Mouse (Mus musculus): Measurements from ENCODE around the gene Herc2. TPM values are rescaled to one million over a fixed set of nuclear protein-coding genes. Genes with fewer than 3 reads are reported as not detected.

The Herc2 gene
- polyA plus RNA-seq, 1 experiment = 41.1 TPM

DNA sequence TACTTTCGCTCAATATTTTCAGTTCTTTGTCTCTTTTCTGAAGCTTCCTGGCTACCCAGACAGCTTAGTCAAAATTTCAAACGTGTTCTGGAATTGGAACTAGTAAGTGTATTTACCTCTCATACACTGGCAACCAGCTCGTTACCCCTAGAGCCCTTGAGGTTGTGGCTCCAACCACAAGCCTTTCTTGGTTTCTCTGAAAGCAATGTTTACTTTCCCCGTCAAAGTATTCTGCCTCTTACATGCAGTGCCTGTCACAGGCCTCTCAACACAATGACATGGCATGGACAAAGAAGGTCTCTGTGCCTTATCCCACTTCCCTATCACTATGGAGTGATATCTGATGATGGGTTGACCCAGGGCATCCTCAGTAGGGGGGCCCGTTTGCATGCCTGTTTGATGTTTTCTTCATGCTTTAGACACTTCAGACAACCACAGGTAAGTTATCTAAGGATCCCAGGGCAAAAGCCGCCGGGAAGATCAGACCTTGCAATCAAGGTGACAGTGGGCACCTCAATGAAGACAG lies 31.5 kb upstream of the Herc2 start:
- H3K4me3 ChIP-seq (replicated peaks; ENCODE audit: control insufficient read depth, low read depth, low read length) = peak overlapping the region; percentile 81
- no peaks in the 10 kb centered on the region; the same call in 1 of the 2 replicates for H3K4me1 ChIP-seq (ENCODE audit: control insufficient read depth, insufficient read depth, low read length)
- TF ChIP-seq CTCF (IDR thresholded peaks at IDR 0.05; ENCODE audit: control insufficient read depth, insufficient read depth, low read length) (no peak), POLR2A (IDR thresholded peaks at IDR 0.05; ENCODE audit: borderline replicate concordance, control insufficient read depth, low read depth, low read length) (no peak)
- whole genome bisulfite sequencing = 25% methylated on average over 7 of the region's 7 CpGs
- H3K27ac ChIP-seq (ENCODE audit: control insufficient read depth, insufficient read depth, low read depth, low read length, poor library complexity) = peak overlapping the region; percentile 55

- H3K4me1 ChIP-seq (ENCODE audit: control insufficient read depth, insufficient read depth, low read length) = no peaks in the 10 kb centered on the region; the same call in 1 of the 2 replicates
- H3K4me3 ChIP-seq (replicated peaks; ENCODE audit: control insufficient read depth, low read depth, low read length) = peak overlapping the region; percentile 85
- 2% methylated on average over 71 of the region's 71 CpGs for WGBS
- peak overlapping the region; percentile 55 for H3K27ac ChIP-seq (ENCODE audit: control insufficient read depth, insufficient read depth, low read depth, low read length, poor library complexity)
- no peak for TF ChIP-seq CTCF (IDR thresholded peaks at IDR 0.05; ENCODE audit: control insufficient read depth, insufficient read depth, low read length)
- no peak for TF ChIP-seq POLR2A (IDR thresholded peaks at IDR 0.05; ENCODE audit: borderline replicate concordance, control insufficient read depth, low read depth, low read length)
Measured at GRCm38 (mm10) chr7:56018972-56019929, 30.7 kb upstream of the Herc2 start.

- H3K4me1 ChIP-seq (ENCODE audit: control insufficient read depth, insufficient read depth, low read length) = no peaks in the 10 kb centered on the region; the same call in 1 of the 2 replicates
- peak within 1 kb of the TSS; percentile 85 for H3K4me3 ChIP-seq (replicated peaks; ENCODE audit: control insufficient read depth, low read depth, low read length)
- H3K27ac ChIP-seq (ENCODE audit: control insufficient read depth, insufficient read depth, low read depth, low read length, poor library complexity) = peak within 1 kb of the TSS; percentile 55
- TF ChIP-seq CTCF (IDR thresholded peaks at IDR 0.05; ENCODE audit: control insufficient read depth, insufficient read depth, low read length) (no peak), POLR2A (IDR thresholded peaks at IDR 0.05; ENCODE audit: borderline replicate concordance, control insufficient read depth, low read depth, low read length) (no peak)
- WGBS = 32% methylated on average over 3 of the region's 3 CpGs
Measured at GRCm38 (mm10) chr7:56019930-56020253, 30.1 kb upstream of the Herc2 start, which contains the start of gene Nipa1. TSS of gene Nipa1 (minus strand) at chr7:56019954.

GRCm38 (mm10) chr7:56023586-56023985 lies 26.4 kb upstream of the Herc2 start:
- Histone ChIP-seq H3K4me3 (replicated peaks; ENCODE audit: control insufficient read depth, low read depth, low read length) (no peak overlapping the region), H3K27ac (ENCODE audit: control insufficient read depth, insufficient read depth, low read depth, low read length, poor library complexity) (no peak overlapping the region), H3K4me1 (ENCODE audit: control insufficient read depth, insufficient read depth, low read length) (no peaks in the 10 kb centered on the region; the same call in 1 of the 2 replicates)
- 93% methylated on average over 3 of the region's 3 CpGs for WGBS
- TF ChIP-seq CTCF (IDR thresholded peaks at IDR 0.05; ENCODE audit: control insufficient read depth, insufficient read depth, low read length) (no peak), POLR2A (IDR thresholded peaks at IDR 0.05; ENCODE audit: borderline replicate concordance, control insufficient read depth, low read depth, low read length) (no peak)

GRCm38 (mm10) chr7:56042353-56042752 lies 7.6 kb upstream of the Herc2 start:
- no peak for TF ChIP-seq POLR2A (IDR thresholded peaks at IDR 0.05; ENCODE audit: borderline replicate concordance, control insufficient read depth, low read depth, low read length)
- TF ChIP-seq CTCF (IDR thresholded peaks at IDR 0.05; ENCODE audit: control insufficient read depth, insufficient read depth, low read length) = peak; percentile 92
- WGBS = 19% methylated on average over 5 of the region's 5 CpGs
- Histone ChIP-seq H3K4me3 (replicated peaks; ENCODE audit: control insufficient read depth, low read depth, low read length) (no peak overlapping the region), H3K27ac (ENCODE audit: control insufficient read depth, insufficient read depth, low read depth, low read length, poor library complexity) (no peak overlapping the region), H3K4me1 (ENCODE audit: control insufficient read depth, insufficient read depth, low read length) (no peaks in the 10 kb centered on the region; the same call in 1 of the 2 replicates)

DNA sequence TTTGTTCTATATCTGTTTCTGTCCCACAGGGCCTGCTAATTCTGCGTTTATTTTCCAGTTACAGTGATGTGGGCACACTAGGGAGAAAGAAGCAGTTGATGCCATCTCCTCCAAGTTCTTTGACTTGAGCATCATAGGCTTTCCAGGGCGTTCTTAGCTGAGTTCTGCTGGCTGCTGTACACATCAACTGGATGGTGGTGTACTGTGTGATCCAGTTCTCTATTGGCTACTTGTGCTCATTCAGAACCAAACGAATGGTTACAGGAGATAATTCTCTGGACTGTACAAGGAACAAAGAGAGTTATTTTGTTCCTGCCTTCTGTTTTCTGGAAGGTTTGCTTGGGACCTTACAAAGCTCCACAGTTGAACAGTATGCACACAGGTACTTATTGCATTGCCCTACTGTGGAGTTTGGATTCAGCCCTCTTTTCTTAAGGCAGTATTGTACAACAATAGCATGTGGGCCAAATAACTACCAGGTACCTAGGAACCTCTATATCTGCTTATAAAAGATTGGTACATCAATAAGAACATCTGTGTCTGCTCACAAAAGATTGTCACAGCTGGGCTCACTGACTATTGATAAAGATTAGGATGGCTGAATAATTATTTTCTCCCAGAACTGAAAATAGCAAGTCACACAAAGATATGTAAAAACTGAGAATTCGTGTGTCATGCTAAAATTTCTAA lies 6.3 kb upstream of the Herc2 start:
- Histone ChIP-seq H3K4me1 (ENCODE audit: control insufficient read depth, insufficient read depth, low read length) (no peaks in the 10 kb centered on the region; the same call in 1 of the 2 replicates), H3K4me3 (replicated peaks; ENCODE audit: control insufficient read depth, low read depth, low read length) (no peak overlapping the region), H3K27ac (ENCODE audit: control insufficient read depth, insufficient read depth, low read depth, low read length, poor library complexity) (no peak overlapping the region)
- TF ChIP-seq CTCF (IDR thresholded peaks at IDR 0.05; ENCODE audit: control insufficient read depth, insufficient read depth, low read length) (no peak), POLR2A (IDR thresholded peaks at IDR 0.05; ENCODE audit: borderline replicate concordance, control insufficient read depth, low read depth, low read length) (no peak)
- WGBS = 58% methylated on average over 4 of the region's 4 CpGs

- H3K27ac ChIP-seq (ENCODE audit: control insufficient read depth, insufficient read depth, low read depth, low read length, poor library complexity) = no peak overlapping the region; the same call in 1 of the 2 replicates
- no peak overlapping the region for H3K4me3 ChIP-seq (replicated peaks; ENCODE audit: control insufficient read depth, low read depth, low read length)
- TF ChIP-seq CTCF (IDR thresholded peaks at IDR 0.05; ENCODE audit: control insufficient read depth, insufficient read depth, low read length) = no peak
- no peak for TF ChIP-seq POLR2A (IDR thresholded peaks at IDR 0.05; ENCODE audit: borderline replicate concordance, control insufficient read depth, low read depth, low read length)
- WGBS = 87% methylated on average over 3 of the region's 3 CpGs
- H3K4me1 ChIP-seq (ENCODE audit: control insufficient read depth, insufficient read depth, low read length) = no peaks in the 10 kb centered on the region; the same call in 1 of the 2 replicates
Measured at GRCm38 (mm10) chr7:56044267-56044629, 5.7 kb upstream of the Herc2 start.

DNA sequence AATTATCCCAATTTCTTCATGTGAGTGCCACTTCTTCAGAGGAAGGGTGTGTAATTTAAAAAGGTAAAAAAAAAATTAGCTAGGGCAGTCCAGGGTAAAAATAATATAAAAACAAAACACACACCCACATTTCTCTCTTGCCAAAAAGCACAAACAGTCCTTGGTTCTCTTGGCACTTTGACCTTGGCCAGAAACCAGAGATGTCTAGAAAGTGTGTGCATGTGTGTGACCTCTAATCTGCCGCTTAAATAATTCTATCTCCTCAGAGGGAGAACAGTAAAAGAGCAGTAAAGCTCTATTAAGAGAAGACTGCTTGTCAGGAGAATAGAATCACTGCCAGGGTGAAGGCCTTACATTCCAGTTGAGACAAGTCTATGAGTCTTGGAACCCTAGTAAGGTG lies 2.8 kb upstream of the Herc2 start:
- no peaks in the 10 kb centered on the region; the same call in 1 of the 2 replicates for H3K4me1 ChIP-seq (ENCODE audit: control insufficient read depth, insufficient read depth, low read length)
- no peak for TF ChIP-seq POLR2A (IDR thresholded peaks at IDR 0.05; ENCODE audit: borderline replicate concordance, control insufficient read depth, low read depth, low read length)
- no peak for TF ChIP-seq CTCF (IDR thresholded peaks at IDR 0.05; ENCODE audit: control insufficient read depth, insufficient read depth, low read length)
- 81% methylated on average over 1 of the region's 1 CpGs for WGBS

More for the DNA sequence above, 2.8 kb upstream of the Herc2 start:
- Histone ChIP-seq H3K4me3 (replicated peaks; ENCODE audit: control insufficient read depth, low read depth, low read length) (no peak overlapping the region), H3K27ac (ENCODE audit: control insufficient read depth, insufficient read depth, low read depth, low read length, poor library complexity) (no peak overlapping the region)

Measured in bone marrow, adult 2 months (tissue).